Mouse (Mus musculus): ENCODE measurements around the gene Cdca3.

Cdca3 gene

DNA sequence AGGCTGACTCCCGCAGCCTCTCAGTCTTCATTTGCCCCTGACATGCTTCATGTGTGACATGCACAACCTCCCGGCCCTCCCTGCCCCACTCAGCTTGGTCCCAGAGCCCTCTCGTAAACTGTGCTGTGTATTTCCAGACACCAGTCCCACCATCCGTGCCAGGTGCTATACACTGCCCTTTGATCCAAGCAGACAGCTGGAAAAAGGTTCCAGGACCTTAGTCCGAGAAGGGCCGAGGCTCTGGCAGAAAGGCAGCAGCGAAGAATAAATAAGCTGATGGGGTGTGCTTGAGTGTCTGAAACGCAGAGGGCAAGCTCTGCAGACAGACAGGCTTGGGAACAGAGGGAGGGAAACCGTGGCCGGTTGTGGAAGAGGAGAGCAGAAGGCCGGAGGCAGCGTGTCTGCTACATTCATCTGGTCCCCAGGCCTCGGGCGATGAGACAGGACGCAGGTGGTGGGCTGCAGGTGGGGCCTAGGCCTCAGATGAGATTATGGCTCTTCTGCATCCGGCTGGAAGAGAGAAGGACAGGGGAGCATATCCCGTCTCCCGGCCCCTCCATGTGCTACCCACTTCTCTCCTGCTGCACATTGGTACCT is 36.5 kb downstream of the Cdca3 start:
- DNase-seq (ENCODE audit: low spot score) = no peak

DNA sequence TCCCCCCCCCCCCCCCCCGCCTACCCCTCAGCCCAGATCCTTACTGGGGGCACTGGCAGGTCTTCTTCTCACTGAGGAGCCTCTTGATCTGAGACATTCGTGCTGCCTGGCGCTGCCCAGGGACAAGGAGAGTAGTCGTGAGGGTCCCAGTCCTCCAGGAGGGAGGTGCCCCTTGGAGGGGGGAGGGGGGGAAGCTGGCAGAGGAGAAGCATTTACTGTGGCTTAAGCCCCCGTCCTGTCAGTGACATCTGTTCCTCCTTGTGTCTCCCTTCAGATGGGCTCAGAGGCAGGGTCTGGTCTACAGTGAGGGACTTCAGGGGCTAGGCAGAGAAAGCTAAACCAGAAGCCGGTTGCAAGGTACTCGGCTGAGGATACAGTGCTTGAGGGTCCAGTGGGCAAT is 37.2 kb downstream of the Cdca3 start:
- DNase-seq (ENCODE audit: low spot score) = no peak

DNA sequence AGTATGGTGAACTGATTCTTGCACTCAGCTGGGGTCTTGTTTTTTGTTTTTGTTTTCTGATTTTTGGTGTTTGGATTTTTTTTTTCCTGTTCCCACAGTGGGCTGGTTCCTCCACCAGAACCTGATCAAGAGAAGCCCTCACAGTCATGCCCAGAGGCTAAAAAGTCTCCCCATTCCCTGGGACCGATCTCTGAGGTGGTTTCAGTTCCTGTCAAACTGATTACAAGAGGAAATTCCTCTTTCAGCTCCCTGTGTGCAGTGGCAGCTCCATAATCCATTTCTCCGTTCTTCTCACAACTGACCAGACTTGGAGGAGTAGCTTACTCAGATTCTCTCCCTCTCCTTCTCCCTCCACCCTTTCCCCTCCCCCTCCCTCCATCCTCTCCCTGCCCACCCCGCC is 45.0 kb downstream of the Cdca3 start:
- no peak for DNase-seq (ENCODE audit: low spot score)

- no peak for DNase-seq (ENCODE audit: low spot score)
Measured at GRCm38 (mm10) chr6:124879390-124879789, 50.0 kb downstream of the Cdca3 start.

GRCm38 (mm10) chr6:124881821-124882220 is 52.5 kb downstream of the Cdca3 start:
- DNase-seq (ENCODE audit: low spot score) = no peak
